Mouse (Mus musculus) embryonic facial prominence, embryonic 12.5 days (tissue): ENCODE results near the gene Sgcd. TPM values are rescaled to one million over a fixed set of nuclear protein-coding genes. Genes with fewer than 3 reads are reported as not detected.

Source experiments
- ATAC-seq: fragments of 200-750 bp; cut with Nextera tagmentation; 2 replicates; pipeline ENCODE4 v1.8.0; 2017; ENCODE audit not compliant: insufficient number of reproducible peaks, insufficient read depth, low FRiP score, low TSS enrichment
- H3K27ac ChIP-seq: fragments of 300-500 bp; sonication (generic); 2 replicates; pipeline ENCODE4 v1.5.1; 2016; ENCODE audit warnings: mild to moderate bottlenecking
- H3K27me3 ChIP-seq: fragments of 300-500 bp; sonication (generic); 2 replicates; pipeline ENCODE4 v1.6.1; 2016; ENCODE audit warnings: mild to moderate bottlenecking, moderate library complexity
- H3K36me3 ChIP-seq: fragments of 300-500 bp; sonication (generic); 2 replicates; pipeline ENCODE4 v1.6.1; 2016; ENCODE audit warnings: mild to moderate bottlenecking
- H3K4me1 ChIP-seq: fragments of 300-500 bp; sonication (generic); 2 replicates; pipeline ENCODE4 v1.6.1; 2016
- H3K4me2 ChIP-seq: fragments of 300-500 bp; sonication (generic); replicated peaks from 2 replicates; pipeline ENCODE4 v1.6.1; 2016; ENCODE audit warnings: mild to moderate bottlenecking, moderate library complexity
- H3K4me3 ChIP-seq: fragments of 300-500 bp; sonication (generic); 2 replicates; pipeline ENCODE4 v1.5.1; 2016; ENCODE audit warnings: mild to moderate bottlenecking
- H3K9ac ChIP-seq: fragments of 300-500 bp; sonication (generic); 2 replicates; pipeline ENCODE4 v1.6.1; 2016; ENCODE audit warnings: mild to moderate bottlenecking, moderate library complexity
- H3K9me3 ChIP-seq: fragments of 300-500 bp; sonication (generic); 2 replicates; pipeline ENCODE4 v1.6.1; 2016; ENCODE audit warnings: mild to moderate bottlenecking, moderate library complexity
- WGBS: fragments of 180-500 bp; shearing (Covaris S2); methylation state at CpG from one replicate; pipeline ENCODE4 v1.1.7; 2016; 5-methylcytosine and 5-hydroxymethylcytosine counted together
- polyA plus RNA-seq: library from polyadenylated mRNA; unstranded; fragments of >200 nt; fragmentation: Nextera tagmentation; extraction: Ambion mirVana; gene quantifications from 2 replicates; pipeline ENCODE4 v1.2.1, GENCODE M21; 2016

Sgcd gene
- polyA plus RNA-seq, 1 experiment from 2014 or later: 11.7 TPM

- 33% methylated on average over 1 of the region's 1 CpGs for WGBS
- no peaks in the 10 kb centered on the region for H3K27me3 ChIP-seq
- H3K4me2 ChIP-seq: no peak overlapping the region
- H3K36me3 ChIP-seq: no peaks in the 10 kb centered on the region
- no peak overlapping the region for H3K4me3 ChIP-seq
- no peaks in the 10 kb centered on the region for H3K9me3 ChIP-seq
- no peak for ATAC-seq
- no peak overlapping the region for H3K27ac ChIP-seq
- H3K9ac ChIP-seq: no peak overlapping the region
- no peaks in the 10 kb centered on the region for H3K4me1 ChIP-seq
Measured at GRCm38 (mm10) chr11:47156730-47157693, 831.8 kb downstream of the Sgcd start.

- WGBS: 86% methylated on average over 5 of the region's 5 CpGs
- no peaks in the 10 kb centered on the region for H3K9me3 ChIP-seq
- no peaks in the 10 kb centered on the region for H3K4me1 ChIP-seq
- no peak overlapping the region for H3K9ac ChIP-seq
- H3K4me3 ChIP-seq: no peak overlapping the region
- no peaks in the 10 kb centered on the region for H3K36me3 ChIP-seq
- no peak overlapping the region for H3K4me2 ChIP-seq
- no peak for ATAC-seq
- no peak overlapping the region for H3K27ac ChIP-seq
- H3K27me3 ChIP-seq: no peaks in the 10 kb centered on the region
Measured at GRCm38 (mm10) chr11:47154837-47155430, 833.8 kb downstream of the Sgcd start.

- Histone ChIP-seq H3K27me3 (no peaks in the 10 kb centered on the region), H3K9me3 (no peaks in the 10 kb centered on the region), H3K4me1 (no peaks in the 10 kb centered on the region), H3K9ac (no peak overlapping the region), H3K27ac (no peak overlapping the region), H3K4me2 (no peak overlapping the region), H3K4me3 (no peak overlapping the region), H3K36me3 (no peaks in the 10 kb centered on the region)
- 85% methylated on average over 9 of the region's 9 CpGs for WGBS
- no peak for ATAC-seq
Measured at GRCm38 (mm10) chr11:47149607-47150006, 839.2 kb downstream of the Sgcd start.

GRCm38 (mm10) chr11:47139867-47140266 lies 848.9 kb downstream of the Sgcd start:
- H3K9ac ChIP-seq: no peak overlapping the region
- no peak overlapping the region for H3K4me2 ChIP-seq
- no peak overlapping the region for H3K27ac ChIP-seq
- H3K4me1 ChIP-seq: no peaks in the 10 kb centered on the region
- no peak overlapping the region for H3K4me3 ChIP-seq
- H3K36me3 ChIP-seq: no peaks in the 10 kb centered on the region
- ATAC-seq: no peak
- WGBS: 80% methylated on average over 2 of the region's 2 CpGs
- no peaks in the 10 kb centered on the region for H3K9me3 ChIP-seq
- H3K27me3 ChIP-seq: no peaks in the 10 kb centered on the region

- ATAC-seq: no peak
Measured at GRCm38 (mm10) chr11:47139271-47139670, 849.5 kb downstream of the Sgcd start.

GRCm38 (mm10) chr11:47132410-47132809 lies 856.4 kb downstream of the Sgcd start:
- H3K9ac ChIP-seq: no peak overlapping the region
- no peak overlapping the region for H3K4me2 ChIP-seq
- H3K4me3 ChIP-seq: no peak overlapping the region
- 92% methylated on average over 6 of the region's 6 CpGs for WGBS
- ATAC-seq: no peak
- H3K9me3 ChIP-seq: no peaks in the 10 kb centered on the region
- H3K27me3 ChIP-seq: no peaks in the 10 kb centered on the region
- no peak overlapping the region for H3K27ac ChIP-seq
- H3K36me3 ChIP-seq: no peaks in the 10 kb centered on the region
- no peaks in the 10 kb centered on the region for H3K4me1 ChIP-seq

More at GRCm38 (mm10) chr11:47139271-47139670, 849.5 kb downstream of the Sgcd start:
- no peak overlapping the region for H3K27ac ChIP-seq
- H3K27me3 ChIP-seq: no peaks in the 10 kb centered on the region
- no peak overlapping the region for H3K4me2 ChIP-seq
- H3K4me3 ChIP-seq: no peak overlapping the region
- H3K36me3 ChIP-seq: no peaks in the 10 kb centered on the region
- no peak overlapping the region for H3K9ac ChIP-seq
- 86% methylated on average over 1 of the region's 1 CpGs for WGBS
- no peaks in the 10 kb centered on the region for H3K9me3 ChIP-seq
- no peaks in the 10 kb centered on the region for H3K4me1 ChIP-seq

- Histone ChIP-seq H3K4me2 (no peak overlapping the region), H3K9ac (no peak overlapping the region), H3K4me3 (no peak overlapping the region), H3K4me1 (no peaks in the 10 kb centered on the region), H3K9me3 (no peaks in the 10 kb centered on the region), H3K27me3 (no peaks in the 10 kb centered on the region), H3K27ac (no peak overlapping the region), H3K36me3 (no peaks in the 10 kb centered on the region)
- 70% methylated on average over 3 of the region's 3 CpGs for WGBS
- no peak for ATAC-seq
Measured at GRCm38 (mm10) chr11:47130432-47130831, 858.3 kb downstream of the Sgcd start.

GRCm38 (mm10) chr11:47129992-47130391 lies 858.8 kb downstream of the Sgcd start:
- 60% methylated on average over 7 of the region's 7 CpGs for WGBS

GRCm38 (mm10) chr11:47129166-47129565 lies 859.6 kb downstream of the Sgcd start:
- no peak overlapping the region for H3K4me2 ChIP-seq
- no peak overlapping the region for H3K27ac ChIP-seq
- H3K27me3 ChIP-seq: no peaks in the 10 kb centered on the region
- H3K4me1 ChIP-seq: no peaks in the 10 kb centered on the region
- H3K9me3 ChIP-seq: no peaks in the 10 kb centered on the region
- 77% methylated on average over 1 of the region's 1 CpGs for WGBS
- no peak overlapping the region for H3K9ac ChIP-seq
- no peaks in the 10 kb centered on the region for H3K36me3 ChIP-seq
- no peak overlapping the region for H3K4me3 ChIP-seq
- no peak for ATAC-seq

More at GRCm38 (mm10) chr11:47129992-47130391, 858.8 kb downstream of the Sgcd start:
- ATAC-seq: no peak
- no peak overlapping the region for H3K4me3 ChIP-seq
- H3K27ac ChIP-seq: no peak overlapping the region
- H3K27me3 ChIP-seq: no peaks in the 10 kb centered on the region
- H3K9ac ChIP-seq: no peak overlapping the region
- H3K4me2 ChIP-seq: no peak overlapping the region
- no peaks in the 10 kb centered on the region for H3K9me3 ChIP-seq
- no peaks in the 10 kb centered on the region for H3K36me3 ChIP-seq
- no peaks in the 10 kb centered on the region for H3K4me1 ChIP-seq

- Histone ChIP-seq H3K36me3 (no peaks in the 10 kb centered on the region), H3K4me1 (no peaks in the 10 kb centered on the region), H3K4me2 (no peak overlapping the region), H3K9me3 (no peaks in the 10 kb centered on the region), H3K9ac (no peak overlapping the region), H3K27ac (no peak overlapping the region), H3K27me3 (no peaks in the 10 kb centered on the region), H3K4me3 (no peak overlapping the region)
- ATAC-seq: no peak
- WGBS: 79% methylated on average over 3 of the region's 3 CpGs
Measured at GRCm38 (mm10) chr11:47128331-47128730, 860.4 kb downstream of the Sgcd start.

- no peak overlapping the region for H3K4me3 ChIP-seq
- no peak overlapping the region for H3K27ac ChIP-seq
- no peaks in the 10 kb centered on the region for H3K9me3 ChIP-seq
- H3K27me3 ChIP-seq: no peaks in the 10 kb centered on the region
- H3K36me3 ChIP-seq: no peaks in the 10 kb centered on the region
- no peak for ATAC-seq
- no peak overlapping the region for H3K9ac ChIP-seq
- H3K4me1 ChIP-seq: 0 out of 2 replicates have a peak, but pooled peaks cover 4% of the 10 kb centered on the region
- no peak overlapping the region for H3K4me2 ChIP-seq
- 77% methylated on average over 1 of the region's 1 CpGs for WGBS
Measured at GRCm38 (mm10) chr11:47120874-47121273, 867.9 kb downstream of the Sgcd start.

GRCm38 (mm10) chr11:47117896-47118295 lies 870.9 kb downstream of the Sgcd start:
- no peak overlapping the region for H3K4me2 ChIP-seq
- no peak overlapping the region for H3K9ac ChIP-seq
- no peak overlapping the region for H3K27ac ChIP-seq
- no peak for ATAC-seq
- H3K9me3 ChIP-seq: no peaks in the 10 kb centered on the region
- H3K36me3 ChIP-seq: no peaks in the 10 kb centered on the region
- 24% methylated on average over 2 of the region's 2 CpGs for WGBS
- no peaks in the 10 kb centered on the region for H3K27me3 ChIP-seq
- H3K4me3 ChIP-seq: no peak overlapping the region
- H3K4me1 ChIP-seq: 0 out of 2 replicates have a peak, but pooled peaks cover 4% of the 10 kb centered on the region
